Mouse (Mus musculus): ENCODE measurements around the gene Gm21762. TPM values are rescaled to one million over a fixed set of nuclear protein-coding genes. Genes with fewer than 3 reads are reported as not detected.

Gm21762 gene
- total RNA-seq (2023; ENCODE audit: inconsistent age), result 0.80 TPM in 1 of 4 replicates, not detected in the others

DNA sequence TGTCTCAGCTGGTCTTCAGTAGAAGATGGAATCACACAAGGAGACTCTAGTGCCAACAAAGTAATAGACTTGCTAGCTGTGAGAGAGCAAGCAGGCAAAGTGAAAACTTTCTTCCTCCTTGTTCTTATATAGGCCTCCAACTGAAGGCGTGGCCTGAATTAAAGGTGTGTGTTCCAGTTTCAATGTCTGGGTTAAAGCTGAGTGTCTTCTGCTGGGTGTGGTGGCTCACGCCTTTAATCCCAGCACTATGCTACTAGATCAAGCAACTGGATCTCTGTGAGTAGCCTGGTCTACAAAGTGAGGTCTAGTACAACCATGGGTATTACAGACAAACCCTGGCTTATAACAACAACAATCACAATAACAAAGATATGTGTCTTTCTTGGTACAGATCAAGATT is at the start of gene Gm21762:
Gm21762 (minus strand) TSS at position 101 of the 400 bp plus-strand sequence.

GRCm38 (mm10) chr13:120262870-120263269 is 47.1 kb upstream of the Gm21762 start, which contains the start of gene AF067061:
TSS of gene AF067061 (plus strand) at chr13:120263114.

DNA sequence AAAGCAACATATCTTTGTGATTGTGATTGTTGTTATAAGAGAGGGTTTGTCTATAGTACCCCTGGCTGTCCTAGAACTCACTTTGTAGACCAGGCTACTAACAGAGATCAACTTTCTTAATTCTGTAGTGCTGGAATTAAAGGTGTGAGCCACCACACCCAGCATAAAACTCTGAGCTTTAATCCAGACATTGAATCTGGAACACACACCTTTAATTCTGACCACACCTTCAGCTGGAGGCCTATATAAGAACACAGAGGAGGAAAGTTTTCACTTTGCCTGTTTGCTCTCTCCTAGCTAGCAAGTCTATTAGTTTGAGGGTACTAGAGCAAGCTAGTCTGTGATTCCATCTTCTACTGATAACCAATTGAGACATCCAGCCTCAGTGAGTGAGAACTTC is 23.1 kb upstream of the Gm21762 start, which contains the start of gene Gm21731:
Gm21731 (plus strand) TSS at position 301 of the 400 bp plus-strand sequence.

DNA sequence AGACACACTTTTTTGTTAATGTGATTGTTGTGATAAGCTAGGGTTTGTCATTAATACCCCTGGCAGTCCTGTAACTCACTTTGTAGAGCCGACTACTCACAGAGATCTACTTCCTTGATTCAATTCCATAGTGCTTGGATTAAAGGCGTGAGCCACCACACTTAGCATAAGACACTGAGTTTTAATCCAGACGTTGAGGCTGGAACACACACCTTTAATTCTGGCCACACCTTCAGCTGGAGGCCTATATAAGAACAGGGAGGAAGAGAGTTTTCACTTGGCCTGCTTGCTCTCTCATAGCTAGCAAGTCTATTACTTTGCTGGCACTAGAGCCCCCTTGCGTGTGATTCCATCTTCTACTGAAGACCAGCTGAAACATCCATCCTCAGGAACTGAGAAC is 43.6 kb downstream of the Gm21762 start, which contains the start of gene Gm21818:
Gm21818 (plus strand) TSS at position 301 of the 400 bp plus-strand sequence.

Other genes starting within 250 kb of the Gm21762 start
- gene Gm36079, start 188.9 kb downstream of the Gm21762 start, total RNA-seq (2023; ENCODE audit: inconsistent age), result not detected in 4 replicates
- gene Gm21188, start 163.8 kb downstream of the Gm21762 start, total RNA-seq (2023; ENCODE audit: inconsistent age), result 0.36 TPM in 1 of 4 replicates, not detected in the others
- gene Gm20767, start 75.7 kb downstream of the Gm21762 start, total RNA-seq (2023; ENCODE audit: inconsistent age), result not detected in 4 replicates
- gene Gm21818, start 43.5 kb downstream of the Gm21762 start, total RNA-seq (2023; ENCODE audit: inconsistent age), result not detected in 4 replicates
- not detected in 4 replicates for gene Gm21731, start 23.2 kb upstream of the Gm21762 start, total RNA-seq (2023; ENCODE audit: inconsistent age)
- 0.60 to 1.1 TPM (median 0.70 TPM) in 4 replicates for gene AF067061, start 47.2 kb upstream of the Gm21762 start, total RNA-seq (2023; ENCODE audit: inconsistent age)
- gene BC147527, start 84.4 kb upstream of the Gm21762 start, total RNA-seq (2023; ENCODE audit: inconsistent age), result 2.5 to 5.6 TPM (median 4.4 TPM) in 4 replicates
- not detected in 4 replicates for gene Tcstv3, start 100.9 kb upstream of the Gm21762 start, total RNA-seq (2023; ENCODE audit: inconsistent age)